Mouse (Mus musculus): ENCODE results near the gene Adam4. TPM values are rescaled to one million over a fixed set of nuclear protein-coding genes. Genes with fewer than 3 reads are reported as not detected.
"Not testable (repeated sequence)": the region's sequence is repeated elsewhere in the genome, so short reads cannot be mapped to it uniquely, and the experiment has no call there.

The Adam4 gene
- total RNA-seq (2021) = 1 to 10 TPM; 1.1 to 1.2 TPM
- long read RNA-seq, experiment 1 = 0 reads
- long read RNA-seq, experiment 2 = 0 reads

GRCm38 (mm10) chr12:81421846-81422245, at the start of gene Adam4:
Gene Adam4, minus strand, starts transcription at chr12:81421946.
- DNase-seq (ENCODE audit: low spot score in 2 of 2) = no peak

GRCm38 (mm10) chr12:81459051-81459450, 37.3 kb upstream of the Adam4 start:
- DNase-seq (ENCODE audit: low spot score in 2 of 2) = not testable (repeated sequence)

- DNase-seq (ENCODE audit: low spot score in 2 of 2) = not testable (repeated sequence)
Observed at GRCm38 (mm10) chr12:81438985-81439384, 17.2 kb upstream of the Adam4 start.

- not testable (repeated sequence) for DNase-seq (ENCODE audit: low spot score in 2 of 2)
Observed at GRCm38 (mm10) chr12:81434778-81435177, 13.0 kb upstream of the Adam4 start.

GRCm38 (mm10) chr12:81413211-81413610, 8.5 kb downstream of the Adam4 start:
- no peak for DNase-seq (ENCODE audit: low spot score in 2 of 2)

GRCm38 (mm10) chr12:81408966-81409365, 12.8 kb downstream of the Adam4 start:
- no peak for DNase-seq (ENCODE audit: low spot score in 2 of 2)

- DNase-seq (ENCODE audit: low spot score in 2 of 2) = peak; percentile 54 to 58
Observed at GRCm38 (mm10) chr12:81402187-81402586, 19.6 kb downstream of the Adam4 start.

- DNase-seq (ENCODE audit: low spot score in 2 of 2) = not testable (repeated sequence)
Observed at GRCm38 (mm10) chr12:81379364-81379763, 42.4 kb downstream of the Adam4 start, which contains the start of gene Gm4787. Gene Gm4787, minus strand, starts transcription at chr12:81379464.

Other genes with a start within 250 kb of the Adam4 start
- under 1 TPM; 0.83 to 0.93 TPM for gene Slc8a3, start 88.8 kb downstream of the Adam4 start, total RNA-seq (2021)
- gene Gm4787, start 42.5 kb downstream of the Adam4 start, total RNA-seq (2021) = under 1 TPM; 0.80 TPM
- gene Cox16, start 63.2 kb upstream of the Adam4 start, total RNA-seq (2021) = 100 to 1,000 TPM in 1 of 2 experiments, 10 to 100 TPM in 1; 99.5 to 104 TPM
- 10 to 100 TPM; 37.2 to 40.4 TPM for gene Gm20498, start 111.0 kb upstream of the Adam4 start, total RNA-seq (2021)
- 10 to 100 TPM; 30.3 to 32.5 TPM for gene Synj2bp, start 111.0 kb upstream of the Adam4 start, total RNA-seq (2021)
- gene Adam21, start 146.5 kb upstream of the Adam4 start, total RNA-seq (2021) = not detected
- 10 to 100 TPM; 21.8 to 24.2 TPM for gene Med6, start 173.1 kb upstream of the Adam4 start, total RNA-seq (2021)
- 1 to 10 TPM; 3.5 to 4.1 TPM for gene Ttc9, start 209.3 kb upstream of the Adam4 start, total RNA-seq (2021)